Mouse (Mus musculus) hindbrain, embryonic 14.5 days (tissue): ENCODE measurements around the gene Abcf2. TPM values are rescaled to one million over a fixed set of nuclear protein-coding genes. Genes with fewer than 3 reads are reported as not detected.

ENCODE experiments used
- ATAC-seq: fragments of 200-750 bp; cut with Nextera tagmentation; 2 replicates; pipeline ENCODE4 v1.8.0; 2017; ENCODE audit warnings: moderate number of reproducible peaks, mild to moderate bottlenecking, moderate TSS enrichment, moderate library complexity; ENCODE audit not compliant: low FRiP score
- DNase-seq: peaks from one replicate; pipeline ENCODE4 v3.0.0-alpha.2; 2015; ENCODE audit warnings: low spot score
- H3K27ac ChIP-seq: fragments of 300-500 bp; sonication (generic); 2 replicates; pipeline ENCODE4 v1.5.1; 2014; ENCODE audit warnings: mild to moderate bottlenecking, moderate library complexity
- H3K27me3 ChIP-seq: fragments of 300-500 bp; sonication (generic); 2 replicates; pipeline ENCODE4 v1.6.1; 2014; ENCODE audit warnings: mild to moderate bottlenecking, low read length, mixed read lengths; ENCODE audit not compliant: control insufficient read depth, insufficient read depth
- H3K36me3 ChIP-seq: fragments of 300-500 bp; sonication (generic); replicated peaks from 2 replicates; pipeline ENCODE4 v1.6.1; 2014; ENCODE audit not compliant: control insufficient read depth, insufficient read depth
- H3K4me1 ChIP-seq: fragments of 300-500 bp; sonication (generic); replicated peaks from 2 replicates; pipeline ENCODE4 v1.6.1; 2014; ENCODE audit warnings: antibody characterized with exemption, low read length, mixed read lengths; ENCODE audit not compliant: control insufficient read depth, insufficient read depth
- H3K4me2 ChIP-seq: fragments of 300-500 bp; sonication (generic); replicated peaks from 2 replicates; pipeline ENCODE4 v1.6.1; 2014; ENCODE audit warnings: mild to moderate bottlenecking, moderate library complexity
- H3K4me3 ChIP-seq: fragments of 300-500 bp; sonication (generic); replicated peaks from 2 replicates; pipeline ENCODE4 v1.5.1; 2014; ENCODE audit warnings: mild to moderate bottlenecking, low read length
- H3K9ac ChIP-seq: fragments of 300-500 bp; sonication (generic); 2 replicates; pipeline ENCODE4 v1.6.1; 2014
- H3K9me3 ChIP-seq: fragments of 300-500 bp; sonication (generic); 2 replicates; pipeline ENCODE4 v1.6.1; 2016; ENCODE audit warnings: low read length; ENCODE audit not compliant: control insufficient read depth
- WGBS: fragments of 180-500 bp; shearing (Covaris S2); extraction: QIAGEN DNeasy Blood & Tissue Kit; methylation state at CpG from one replicate; pipeline ENCODE4 v1.1.7; 2014; 5-methylcytosine and 5-hydroxymethylcytosine counted together
- polyA plus RNA-seq: library from polyadenylated mRNA; unstranded; fragments of >200 nt; fragmentation: Nextera tagmentation; extraction: Ambion mirVana; gene quantifications from 2 replicates; pipeline ENCODE4 v1.2.1, GENCODE M21; 2014

Abcf2 gene
- polyA plus RNA-seq, 1 experiment from 2014 or later: 72.3 TPM

DNA sequence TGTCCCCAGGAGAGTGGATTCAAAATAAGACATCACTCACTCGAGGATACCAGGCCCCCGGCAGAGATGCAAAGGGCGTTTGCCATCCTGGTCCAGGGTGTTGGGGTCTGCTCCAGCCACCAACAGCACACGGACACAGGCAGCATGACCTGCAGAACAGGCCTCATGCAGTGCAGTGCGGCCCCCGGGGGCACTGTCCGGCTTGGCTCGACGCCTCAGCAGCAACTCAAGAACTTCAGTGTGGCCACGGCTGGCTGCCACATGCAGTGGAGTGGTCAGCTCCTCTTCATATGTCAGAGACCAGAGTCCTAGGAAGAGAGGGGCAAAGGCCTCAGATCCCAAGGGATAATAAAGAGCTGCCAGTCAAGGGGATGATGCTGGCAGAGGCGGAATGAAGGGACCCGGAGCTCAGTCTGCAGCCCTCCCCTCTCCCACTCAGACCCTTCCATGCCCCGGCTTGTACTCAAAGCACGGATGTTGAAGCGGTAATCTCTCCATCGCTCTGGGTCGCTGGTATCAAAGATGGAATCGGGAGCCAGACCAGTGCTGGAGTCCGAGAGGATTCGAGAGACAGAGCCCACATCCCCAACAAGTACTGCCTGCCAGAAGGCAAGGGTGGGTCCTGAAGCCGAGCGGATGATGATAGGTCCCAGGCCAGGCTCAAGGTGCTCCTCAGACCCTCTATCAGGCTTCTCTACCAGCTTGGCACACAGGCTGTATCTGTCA lies 37.5 kb downstream of the Abcf2 start:
- no peaks in the 10 kb centered on the region for H3K9me3 ChIP-seq
- H3K4me1 ChIP-seq: no peaks in the 10 kb centered on the region; the same call in 1 of the 2 replicates
- no peaks in the 10 kb centered on the region for H3K36me3 ChIP-seq
- no peak overlapping the region for H3K4me2 ChIP-seq
- H3K27me3 ChIP-seq: no peaks in the 10 kb centered on the region
- ATAC-seq (no peak), DNase-seq (no peak)
- H3K9ac ChIP-seq: no peak overlapping the region
- H3K27ac ChIP-seq: no peak overlapping the region
- WGBS: 82% methylated on average over 22 of the region's 22 CpGs
- no peak overlapping the region for H3K4me3 ChIP-seq

- H3K27me3 ChIP-seq: no peaks in the 10 kb centered on the region
- no peak for ATAC-seq
- WGBS: 65% methylated on average over 16 of the region's 16 CpGs
These were observed 39.6 kb downstream of the Abcf2 start for GRCm38 (mm10) chr5:24537618-24538017.

GRCm38 (mm10) chr5:24536511-24536910 lies 40.8 kb downstream of the Abcf2 start:
- H3K4me2 ChIP-seq: no peak overlapping the region
- H3K27me3 ChIP-seq: peaks cover 9% of the 10 kb centered on the region; the same call in 1 of the 2 replicates
- ATAC-seq (no peak), DNase-seq (no peak)
- no peak overlapping the region for H3K4me3 ChIP-seq
- no peak overlapping the region for H3K27ac ChIP-seq
- WGBS: 72% methylated on average over 5 of the region's 5 CpGs
- H3K4me1 ChIP-seq: no peaks in the 10 kb centered on the region; the same call in 1 of the 2 replicates
- H3K36me3 ChIP-seq: no peaks in the 10 kb centered on the region
- no peaks in the 10 kb centered on the region for H3K9me3 ChIP-seq
- H3K9ac ChIP-seq: no peak overlapping the region

More at GRCm38 (mm10) chr5:24537618-24538017, 39.6 kb downstream of the Abcf2 start:
- no peak overlapping the region for H3K27ac ChIP-seq
- H3K4me2 ChIP-seq: no peak overlapping the region
- no peaks in the 10 kb centered on the region for H3K9me3 ChIP-seq
- H3K4me3 ChIP-seq: no peak overlapping the region
- no peaks in the 10 kb centered on the region for H3K36me3 ChIP-seq
- no peaks in the 10 kb centered on the region; the same call in 1 of the 2 replicates for H3K4me1 ChIP-seq
- H3K9ac ChIP-seq: no peak overlapping the region
- no peak for DNase-seq

DNA sequence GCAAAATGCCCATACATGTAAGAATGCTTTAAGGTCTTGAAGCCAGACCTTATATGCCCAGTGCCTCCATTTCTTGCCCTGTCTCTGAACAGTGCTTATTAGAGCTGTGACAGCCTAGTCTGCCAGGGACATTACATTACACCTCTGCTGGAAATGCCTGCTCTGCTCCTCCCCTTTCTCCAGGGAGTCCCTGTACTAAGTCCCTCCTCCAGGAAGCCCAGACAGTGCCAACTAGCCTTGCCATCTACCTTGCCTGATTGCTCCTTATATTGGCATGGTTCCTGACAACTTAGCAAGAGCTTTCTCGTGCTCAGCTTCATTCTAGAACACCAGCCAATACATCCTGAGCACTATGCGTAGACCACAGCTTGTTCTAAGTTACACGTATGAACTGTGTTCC lies 41.5 kb downstream of the Abcf2 start:
- ATAC-seq: no peak
- WGBS: 80% methylated on average over 3 of the region's 3 CpGs
- H3K9ac ChIP-seq: no peak overlapping the region
- H3K27me3 ChIP-seq: peaks cover 16% of the 10 kb centered on the region; the same call in 1 of the 2 replicates
- H3K36me3 ChIP-seq: no peaks in the 10 kb centered on the region
- no peak overlapping the region for H3K27ac ChIP-seq
- no peaks in the 10 kb centered on the region for H3K9me3 ChIP-seq
- no peaks in the 10 kb centered on the region; the same call in 1 of the 2 replicates for H3K4me1 ChIP-seq
- no peak for DNase-seq
- no peak overlapping the region for H3K4me3 ChIP-seq
- H3K4me2 ChIP-seq: no peak overlapping the region

DNA sequence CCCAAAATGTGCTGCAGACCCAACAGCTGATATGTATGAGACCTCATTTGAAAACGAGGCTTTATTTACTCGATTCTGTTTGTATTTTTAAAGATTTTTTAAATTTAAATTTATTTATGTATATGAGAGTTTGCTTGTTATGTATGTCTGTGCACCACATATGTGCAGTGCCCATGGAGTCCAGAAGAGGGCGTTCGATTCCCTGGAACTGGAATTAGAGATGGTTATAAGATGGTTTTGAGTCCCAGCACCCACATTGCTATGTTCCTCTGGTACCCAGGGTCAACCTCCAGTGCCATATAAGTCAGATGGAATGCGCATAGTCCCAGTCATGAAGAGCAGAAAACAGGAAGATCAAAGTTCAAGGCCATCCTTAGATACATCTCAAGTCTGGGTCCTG lies 43.0 kb downstream of the Abcf2 start:
- ATAC-seq (no peak), DNase-seq (no peak)
- H3K27ac ChIP-seq: no peak overlapping the region
- no peak overlapping the region for H3K9ac ChIP-seq
- H3K36me3 ChIP-seq: no peaks in the 10 kb centered on the region
- H3K4me1 ChIP-seq: 0 out of 2 replicates have a peak, but pooled peaks cover 5% of the 10 kb centered on the region
- H3K4me3 ChIP-seq: no peak overlapping the region
- H3K4me2 ChIP-seq: no peak overlapping the region
- 53% methylated on average over 5 of the region's 5 CpGs for WGBS
- H3K9me3 ChIP-seq: no peaks in the 10 kb centered on the region
- peaks cover 26% of the 10 kb centered on the region for H3K27me3 ChIP-seq

GRCm38 (mm10) chr5:24533391-24533790 lies 43.9 kb downstream of the Abcf2 start:
- Histone ChIP-seq H3K4me3 (no peak overlapping the region), H3K36me3 (no peaks in the 10 kb centered on the region), H3K27me3 (peaks cover 35% of the 10 kb centered on the region), H3K4me1 (0 out of 2 replicates have a peak, but pooled peaks cover 5% of the 10 kb centered on the region), H3K9ac (no peak overlapping the region), H3K27ac (no peak overlapping the region), H3K9me3 (no peaks in the 10 kb centered on the region), H3K4me2 (no peak overlapping the region)
- DNase-seq (no peak), ATAC-seq (no peak)
- 51% methylated on average over 11 of the region's 11 CpGs for WGBS

DNA sequence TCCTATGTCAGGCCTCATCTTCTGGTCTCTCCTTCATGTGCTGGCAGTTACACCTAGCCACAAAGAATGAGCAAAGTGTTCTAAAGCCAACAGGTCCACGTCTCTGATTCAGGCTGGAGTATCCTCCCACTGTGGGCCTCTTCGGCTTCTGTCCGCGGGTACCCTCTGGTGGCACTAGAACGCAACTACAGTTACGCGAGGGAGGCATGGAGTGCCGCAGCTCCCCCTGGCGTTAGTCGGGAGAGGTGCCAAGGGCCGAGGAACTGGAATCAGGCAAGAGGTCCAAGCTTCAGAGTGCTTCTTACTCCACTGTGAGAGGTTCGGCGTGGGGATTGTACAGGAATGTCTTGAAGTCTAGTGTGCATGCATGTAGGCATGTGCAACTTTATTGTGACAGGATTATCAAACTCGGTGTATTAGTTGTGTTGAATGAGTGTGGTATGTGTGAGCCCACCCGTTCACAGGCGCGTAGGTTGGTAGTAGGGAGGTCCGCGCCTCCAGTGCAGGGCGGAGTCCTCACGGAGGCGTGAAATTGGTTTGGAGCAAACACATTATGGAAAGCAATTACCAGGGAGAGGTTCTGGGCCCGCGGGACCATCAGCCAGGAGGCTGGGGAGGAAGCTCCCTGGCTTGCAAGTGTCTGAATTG lies 47.1 kb downstream of the Abcf2 start:
- Histone ChIP-seq H3K36me3 (no peaks in the 10 kb centered on the region), H3K27me3 (peaks cover 59% of the 10 kb centered on the region), H3K9ac (no peak overlapping the region), H3K9me3 (no peaks in the 10 kb centered on the region), H3K4me2 (no peak overlapping the region; the same call in 1 of the 2 replicates), H3K27ac (no peak overlapping the region), H3K4me3 (no peak overlapping the region), H3K4me1 (peaks cover 16% of the 10 kb centered on the region; the same call in 1 of the 2 replicates)
- WGBS: 17% methylated on average over 24 of the region's 24 CpGs
- DNase-seq: peak; percentile 97
- peak; percentile 68 for ATAC-seq

DNA sequence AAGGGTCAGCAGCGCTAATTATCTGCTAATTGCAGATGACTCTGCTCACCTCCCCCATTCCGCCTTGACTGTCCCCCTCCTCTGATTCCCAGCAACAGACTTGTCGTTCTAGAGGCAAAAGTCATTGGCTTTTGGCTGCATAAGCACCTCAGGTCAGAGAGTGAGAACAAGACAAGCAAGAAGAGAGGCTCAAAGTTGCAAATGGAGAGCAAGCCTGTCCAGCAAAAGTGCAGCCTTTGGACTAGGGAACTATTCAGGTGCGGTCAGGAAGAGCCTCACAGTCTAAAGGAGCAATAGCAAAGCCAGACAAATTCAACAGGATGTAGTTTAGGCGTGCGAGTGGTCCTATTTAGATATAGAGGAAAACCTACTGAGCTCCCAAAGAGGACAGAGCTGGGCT lies 49.5 kb downstream of the Abcf2 start:
- H3K36me3 ChIP-seq: no peaks in the 10 kb centered on the region
- 15% methylated on average over 6 of the region's 6 CpGs for WGBS
- H3K9ac ChIP-seq: no peak overlapping the region
- no peak for DNase-seq
- no peak overlapping the region for H3K4me3 ChIP-seq
- peaks cover 16% of the 10 kb centered on the region; the same call in 1 of the 2 replicates for H3K4me1 ChIP-seq
- H3K9me3 ChIP-seq: no peaks in the 10 kb centered on the region
- no peak for ATAC-seq
- no peak overlapping the region for H3K27ac ChIP-seq
- peak overlapping the region; percentile 24; the same call in 1 of the 2 replicates for H3K4me2 ChIP-seq
- H3K27me3 ChIP-seq: peaks cover 83% of the 10 kb centered on the region

DNA sequence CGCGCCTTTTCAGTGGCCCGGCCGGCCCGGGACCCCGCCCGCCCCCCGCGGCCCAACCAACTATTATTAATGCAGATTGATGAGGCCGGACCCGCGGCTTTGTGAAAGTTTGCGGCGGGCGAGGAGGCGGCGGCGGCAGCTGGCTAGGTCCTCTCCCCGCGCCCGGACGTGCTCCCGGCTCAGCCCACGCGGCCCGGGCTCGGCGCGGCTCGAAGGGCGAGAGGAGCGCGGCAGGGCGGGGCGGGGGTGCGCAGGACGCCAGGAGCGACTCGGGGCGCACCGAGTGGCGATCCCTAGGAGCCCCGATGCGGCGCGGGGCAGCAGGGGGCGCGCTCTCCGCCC lies 50.4 kb downstream of the Abcf2 start, which contains the start of gene Gbx1:
Gene Gbx1, minus strand, starts transcription at position 314 of the 342 bp plus-strand sequence.
- H3K9me3 ChIP-seq: no peaks in the 10 kb centered on the region
- peak within 1 kb of the TSS; percentile 50 for H3K4me3 ChIP-seq
- ATAC-seq: peak; percentile 9; the same call in 1 of the 2 replicates
- DNase-seq: no peak
- no peaks in the 10 kb centered on the region for H3K36me3 ChIP-seq
- under 1% methylated on average over 47 of the region's 49 CpGs for WGBS
- peaks cover 16% of the 10 kb centered on the region; the same call in 1 of the 2 replicates for H3K4me1 ChIP-seq
- H3K27me3 ChIP-seq: peaks cover 83% of the 10 kb centered on the region
- peak within 1 kb of the TSS; percentile 93 for H3K4me2 ChIP-seq
- 0 out of 2 replicates have a peak within 1 kb of the TSS, but pooled peaks have one; percentile 1 for H3K27ac ChIP-seq
- H3K9ac ChIP-seq: peak within 1 kb of the TSS; percentile 65
